Mouse (Mus musculus) lung, embryonic 14.5 days (tissue): ENCODE results near the gene Acy3. TPM values are rescaled to one million over a fixed set of nuclear protein-coding genes. Genes with fewer than 3 reads are reported as not detected.
"Not testable (repeated sequence)": the region's sequence is repeated elsewhere in the genome, so short reads cannot be mapped to it uniquely, and the experiment has no call there.

ENCODE experiments used
- ATAC-seq: fragments of 200-750 bp; cut with Nextera tagmentation; 2 replicates; pipeline ENCODE4 v1.8.0; 2017; ENCODE audit warnings: mild to moderate bottlenecking, moderate TSS enrichment, moderate library complexity; ENCODE audit not compliant: insufficient read depth
- DNase-seq: peaks from one replicate; pipeline ENCODE4 v3.0.0-alpha.2; 2015
- H3K27ac ChIP-seq: fragments of 300-500 bp; sonication (generic); 2 replicates; pipeline ENCODE4 v1.5.1; 2014; ENCODE audit warnings: low read depth, mild to moderate bottlenecking, moderate library complexity
- H3K27me3 ChIP-seq: fragments of 300-500 bp; sonication (generic); 2 replicates; pipeline ENCODE4 v1.6.1; 2014; ENCODE audit warnings: low read length, control low read depth; ENCODE audit not compliant: insufficient read depth
- H3K36me3 ChIP-seq: fragments of 300-500 bp; sonication (generic); 2 replicates; pipeline ENCODE4 v1.6.1; 2014; ENCODE audit warnings: control low read depth; ENCODE audit not compliant: insufficient read depth
- H3K4me1 ChIP-seq: fragments of 300-500 bp; sonication (generic); 2 replicates; pipeline ENCODE4 v1.6.1; 2014; ENCODE audit warnings: antibody characterized with exemption, control low read depth; ENCODE audit not compliant: insufficient read depth
- H3K4me2 ChIP-seq: fragments of 300-500 bp; sonication (generic); 2 replicates; pipeline ENCODE4 v1.6.1; 2014; ENCODE audit warnings: mild to moderate bottlenecking
- H3K4me3 ChIP-seq: fragments of 300-500 bp; sonication (generic); 2 replicates; pipeline ENCODE4 v1.5.1; 2014; ENCODE audit warnings: low read depth, low read length
- H3K9ac ChIP-seq: fragments of 300-500 bp; sonication (generic); 2 replicates; pipeline ENCODE4 v1.6.1; 2014
- H3K9me3 ChIP-seq: fragments of 300-500 bp; sonication (generic); 2 replicates; pipeline ENCODE4 v1.6.1; 2016; ENCODE audit warnings: low read depth, low read length, control low read depth
- CTCF ChIP-seq: IDR thresholded peaks from 2 replicates; pipeline ENCODE4 v1.5.1; 2016; ENCODE audit warnings: antibody characterized with exemption, low read depth
- WGBS: fragments of 180-500 bp; shearing (Covaris S2); extraction: QIAGEN DNeasy Blood & Tissue Kit; methylation state at CpG from one replicate; pipeline ENCODE4 v1.1.7; 2014; 5-methylcytosine and 5-hydroxymethylcytosine counted together
- polyA plus RNA-seq: library from polyadenylated mRNA; unstranded; fragments of >200 nt; fragmentation: Nextera tagmentation; extraction: Ambion mirVana; gene quantifications from 2 replicates; pipeline ENCODE4 v1.2.1, GENCODE M21; 2014

Acy3 gene
- polyA plus RNA-seq, 1 experiment from 2014 or later, result 7.2 TPM

- Histone ChIP-seq H3K4me3 (no peak overlapping the region), H3K27ac (no peak overlapping the region), H3K36me3 (no peaks in the 10 kb centered on the region), H3K9ac (no peak overlapping the region), H3K4me2 (no peak overlapping the region), H3K27me3 (no peaks in the 10 kb centered on the region), H3K9me3 (no peaks in the 10 kb centered on the region), H3K4me1 (no peaks in the 10 kb centered on the region)
- no peak for TF ChIP-seq CTCF
- DNase-seq, result no peak
- no peak for ATAC-seq
Measured at GRCm38 (mm10) chr19:4027576-4027975, 41.2 kb downstream of the Acy3 start.

GRCm38 (mm10) chr19:4032668-4033067 is 46.3 kb downstream of the Acy3 start:
- Histone ChIP-seq H3K36me3 (0 out of 2 replicates have a peak, but pooled peaks cover 6% of the 10 kb centered on the region), H3K4me1 (no peaks in the 10 kb centered on the region), H3K4me3 (no peak overlapping the region), H3K27me3 (no peaks in the 10 kb centered on the region), H3K27ac (no peak overlapping the region), H3K9me3 (no peaks in the 10 kb centered on the region), H3K9ac (no peak overlapping the region), H3K4me2 (no peak overlapping the region)
- no peak for ATAC-seq
- no peak for TF ChIP-seq CTCF
- no peak for DNase-seq
- WGBS, result 58% methylated on average over 7 of the region's 7 CpGs

- ATAC-seq, result no peak
- Histone ChIP-seq H3K4me2 (no peak overlapping the region), H3K36me3 (0 out of 2 replicates have a peak, but pooled peaks cover 6% of the 10 kb centered on the region), H3K27me3 (no peaks in the 10 kb centered on the region), H3K4me3 (no peak overlapping the region), H3K9me3 (no peaks in the 10 kb centered on the region), H3K9ac (no peak overlapping the region), H3K27ac (no peak overlapping the region), H3K4me1 (peaks cover 3% of the 10 kb centered on the region; the same call in 1 of the 2 replicates)
- TF ChIP-seq CTCF, result no peak
- DNase-seq, result no peak
- WGBS, result 50% methylated on average over 3 of the region's 3 CpGs
Measured at GRCm38 (mm10) chr19:4033298-4033697, 46.9 kb downstream of the Acy3 start.

- no peak overlapping the region for H3K4me3 ChIP-seq
- H3K36me3 ChIP-seq, result 0 out of 2 replicates have a peak, but pooled peaks cover 6% of the 10 kb centered on the region
- peaks cover 4% of the 10 kb centered on the region; the same call in 1 of the 2 replicates for H3K4me1 ChIP-seq
- no peaks in the 10 kb centered on the region for H3K27me3 ChIP-seq
- ATAC-seq, result no peak
- no peak overlapping the region for H3K9ac ChIP-seq
- no peaks in the 10 kb centered on the region for H3K9me3 ChIP-seq
- H3K4me2 ChIP-seq, result no peak overlapping the region
- no peak overlapping the region for H3K27ac ChIP-seq
- no peak for DNase-seq
- WGBS, result 56% methylated on average over 5 of the region's 5 CpGs
- no peak for TF ChIP-seq CTCF
Measured at GRCm38 (mm10) chr19:4033742-4034141, 47.4 kb downstream of the Acy3 start.

- WGBS, result 62% methylated on average over 12 of the region's 12 CpGs
- no peak for DNase-seq
- no peaks in the 10 kb centered on the region for H3K9me3 ChIP-seq
- no peak overlapping the region for H3K27ac ChIP-seq
- TF ChIP-seq CTCF, result no peak
- no peak for ATAC-seq
- H3K27me3 ChIP-seq, result no peaks in the 10 kb centered on the region
- no peak overlapping the region for H3K4me3 ChIP-seq
- H3K4me1 ChIP-seq, result peaks cover 4% of the 10 kb centered on the region; the same call in 1 of the 2 replicates
- H3K9ac ChIP-seq, result no peak overlapping the region
- peak overlapping the region; percentile 19 for H3K4me2 ChIP-seq
- H3K36me3 ChIP-seq, result 0 out of 2 replicates have a peak, but pooled peaks cover 6% of the 10 kb centered on the region
Measured at GRCm38 (mm10) chr19:4036327-4037045, 50.1 kb downstream of the Acy3 start.

- peak overlapping the region; percentile 50 for H3K4me3 ChIP-seq
- H3K9me3 ChIP-seq, DNase-seq, H3K27me3 ChIP-seq, H3K4me1 ChIP-seq, H3K36me3 ChIP-seq: not testable (repeated sequence)
- peak overlapping the region; percentile 33; the same call in 1 of the 2 replicates for H3K27ac ChIP-seq
- 23% methylated on average over 7 of the region's 8 CpGs for WGBS
- ATAC-seq, result peak; percentile 47; the same call in 1 of the 2 replicates
- peak overlapping the region; percentile 75 for H3K4me2 ChIP-seq
- H3K9ac ChIP-seq, result peak overlapping the region; percentile 79
Measured at GRCm38 (mm10) chr19:4037154-4037787, 50.9 kb downstream of the Acy3 start.

- under 1% methylated on average over 26 of the region's 26 CpGs for WGBS
- no peaks in the 10 kb centered on the region for H3K9me3 ChIP-seq
- peaks cover 4% of the 10 kb centered on the region; the same call in 1 of the 2 replicates for H3K4me1 ChIP-seq
- peak; percentile 94 for DNase-seq
- H3K36me3 ChIP-seq, result 0 out of 2 replicates have a peak, but pooled peaks cover 6% of the 10 kb centered on the region
- peak within 1 kb of the TSS; percentile 75 for H3K4me2 ChIP-seq
- peak; percentile 44; the same call in 1 of the 2 replicates for TF ChIP-seq CTCF
- H3K9ac ChIP-seq, result peak within 1 kb of the TSS; percentile 79
- peak; percentile 90 for ATAC-seq
- peak within 1 kb of the TSS; percentile 50 for H3K4me3 ChIP-seq
- H3K27ac ChIP-seq, result peak within 1 kb of the TSS; percentile 33; the same call in 1 of the 2 replicates
- no peaks in the 10 kb centered on the region for H3K27me3 ChIP-seq
Measured at GRCm38 (mm10) chr19:4037788-4038232, 51.4 kb downstream of the Acy3 start, which contains the start of gene Gstp1. Gene Gstp1, minus strand, starts transcription at chr19:4037985.

Other genes starting within 250 kb of the Acy3 start
- 33.3 and 34.3 TPM in 2 replicates for gene Kmt5b, start 219.1 kb upstream of the Acy3 start, polyA plus RNA-seq
- 54.0 and 63.0 TPM in 2 replicates for gene Chka, start 134.8 kb upstream of the Acy3 start, polyA plus RNA-seq
- gene Tcirg1, start 79.4 kb upstream of the Acy3 start, polyA plus RNA-seq, result 31.7 and 36.0 TPM in 2 replicates
- gene Ndufs8, start 73.8 kb upstream of the Acy3 start, polyA plus RNA-seq, result 326 and 335 TPM in 2 replicates
- 3.0 and 3.6 TPM in 2 replicates for gene Aldh3b1, start 56.8 kb upstream of the Acy3 start, polyA plus RNA-seq
- gene Unc93b1, start 51.4 kb upstream of the Acy3 start, polyA plus RNA-seq, result 13.3 and 14.8 TPM in 2 replicates
- gene Aldh3b3, start 27.9 kb upstream of the Acy3 start, polyA plus RNA-seq, result not detected in 2 replicates
- gene Aldh3b2, start 14.2 kb upstream of the Acy3 start, polyA plus RNA-seq, result 0.62 and 1.0 TPM in 2 replicates
- gene Tbx10, start 6.2 kb downstream of the Acy3 start, polyA plus RNA-seq, result not detected in 2 replicates
- gene Nudt8, start 14.0 kb downstream of the Acy3 start, polyA plus RNA-seq, result 24.4 and 25.3 TPM in 2 replicates
- 1.8 and 2.3 TPM in 2 replicates for gene Gm49405, start 14.1 kb downstream of the Acy3 start, polyA plus RNA-seq
- 2.2 and 3.0 TPM in 2 replicates for gene Doc2g, start 16.7 kb downstream of the Acy3 start, polyA plus RNA-seq
- gene Ndufv1, start 26.2 kb downstream of the Acy3 start, polyA plus RNA-seq, result 193 and 198 TPM in 2 replicates
- gene Gstp1, start 51.4 kb downstream of the Acy3 start, polyA plus RNA-seq, result 424 and 468 TPM in 2 replicates
- 2.9 and 3.4 TPM in 2 replicates for gene Gstp2, start 59.5 kb downstream of the Acy3 start, polyA plus RNA-seq
- not detected in 2 replicates for gene Gstp3, start 73.0 kb downstream of the Acy3 start, polyA plus RNA-seq
- not detected in 2 replicates for gene Cabp2, start 95.0 kb downstream of the Acy3 start, polyA plus RNA-seq
- 76.6 and 76.8 TPM in 2 replicates for gene Cdk2ap2, start 110.6 kb downstream of the Acy3 start, polyA plus RNA-seq
- gene Pitpnm1, start 113.4 kb downstream of the Acy3 start, polyA plus RNA-seq, result 5.5 and 7.3 TPM in 2 replicates
- 93.5 and 94.5 TPM in 2 replicates for gene Aip, start 139.3 kb downstream of the Acy3 start, polyA plus RNA-seq
- gene Gpr152, start 153.2 kb downstream of the Acy3 start, polyA plus RNA-seq, result not detected in 2 replicates
- gene Cabp4, start 157.5 kb downstream of the Acy3 start, polyA plus RNA-seq, result 0.09 TPM in 1 of 2 replicates, not detected in the other
- 134 and 148 TPM in 2 replicates for gene Coro1b, start 162.0 kb downstream of the Acy3 start, polyA plus RNA-seq
- 0.81 and 1.1 TPM in 2 replicates for gene Ptprcap, start 167.0 kb downstream of the Acy3 start, polyA plus RNA-seq
- 37.9 and 43.2 TPM in 2 replicates for gene Rps6kb2, start 176.8 kb downstream of the Acy3 start, polyA plus RNA-seq
- 1.7 and 2.5 TPM in 2 replicates for gene Carns1, start 188.9 kb downstream of the Acy3 start, polyA plus RNA-seq
- gene Tbc1d10c, start 204.7 kb downstream of the Acy3 start, polyA plus RNA-seq, result 1.8 and 2.4 TPM in 2 replicates
- gene Ppp1ca, start 205.5 kb downstream of the Acy3 start, polyA plus RNA-seq, result 960 and 994 TPM in 2 replicates
- gene Rad9a, start 215.1 kb downstream of the Acy3 start, polyA plus RNA-seq, result 42.1 and 47.4 TPM in 2 replicates
- 4.4 and 5.0 TPM in 2 replicates for gene Clcf1, start 227.7 kb downstream of the Acy3 start, polyA plus RNA-seq
- gene AC109138.7, start 227.8 kb downstream of the Acy3 start, polyA plus RNA-seq, result not detected in 2 replicates
- 22.6 and 22.8 TPM in 2 replicates for gene Pold4, start 245.3 kb downstream of the Acy3 start, polyA plus RNA-seq